Mouse (Mus musculus) liver, embryonic 16.5 days (tissue): ENCODE data around the gene E430018J23Rik. TPM values are rescaled to one million over a fixed set of nuclear protein-coding genes. Genes with fewer than 3 reads are reported as not detected.

ENCODE experiments used
- ATAC-seq: fragments of 200-750 bp; cut with Nextera tagmentation; 2 replicates; pipeline ENCODE4 v1.8.0; 2017; ENCODE audit warnings: low read depth, mild to moderate bottlenecking, moderate number of reproducible peaks, moderate library complexity
- H3K27ac ChIP-seq: fragments of 300-500 bp; sonication (generic); 2 replicates; pipeline ENCODE4 v1.5.1; 2014; ENCODE audit warnings: mild to moderate bottlenecking, low read length
- H3K27me3 ChIP-seq: fragments of 300-500 bp; sonication (generic); 2 replicates; pipeline ENCODE4 v1.6.1; 2014; ENCODE audit warnings: low read depth, low read length, mixed read lengths; ENCODE audit not compliant: control insufficient read depth, insufficient read depth
- H3K36me3 ChIP-seq: fragments of 300-500 bp; sonication (generic); 2 replicates; pipeline ENCODE4 v1.6.1; 2014; ENCODE audit warnings: mild to moderate bottlenecking; ENCODE audit not compliant: control insufficient read depth, insufficient read depth
- H3K4me1 ChIP-seq: fragments of 300-500 bp; sonication (generic); 2 replicates; pipeline ENCODE4 v1.6.1; 2014; ENCODE audit warnings: low read depth, low read length, mixed read lengths; ENCODE audit not compliant: control insufficient read depth
- H3K4me2 ChIP-seq: fragments of 300-500 bp; sonication (generic); 2 replicates; pipeline ENCODE4 v1.6.1; 2014; ENCODE audit warnings: low read depth, low read length, mixed read lengths
- H3K4me3 ChIP-seq: fragments of 300-500 bp; sonication (generic); 2 replicates; pipeline ENCODE4 v1.5.1; 2014; ENCODE audit warnings: low read depth, mild to moderate bottlenecking, low read length
- H3K9ac ChIP-seq: fragments of 300-500 bp; sonication (generic); 2 replicates; pipeline ENCODE4 v1.6.1; 2014; ENCODE audit warnings: low read depth, low read length
- H3K9me3 ChIP-seq: fragments of 300-500 bp; sonication (generic); replicated peaks from 2 replicates; pipeline ENCODE4 v1.6.1; 2016; ENCODE audit warnings: low read length; ENCODE audit not compliant: control insufficient read depth
- WGBS: fragments of 180-500 bp; shearing (Covaris S2); extraction: QIAGEN DNeasy Blood & Tissue Kit; methylation state at CpG from one replicate; pipeline ENCODE4 v1.1.7; 2014; ENCODE audit not compliant: insufficient replicate concordance; 5-methylcytosine and 5-hydroxymethylcytosine counted together
- polyA plus RNA-seq: library from polyadenylated mRNA; unstranded; fragments of >200 nt; fragmentation: Nextera tagmentation; extraction: Ambion mirVana; gene quantifications from 2 replicates; pipeline ENCODE4 v1.2.1, GENCODE M21; 2015

The E430018J23Rik gene
- polyA plus RNA-seq = 1.8 and 1.9 TPM in 2 replicates

DNA sequence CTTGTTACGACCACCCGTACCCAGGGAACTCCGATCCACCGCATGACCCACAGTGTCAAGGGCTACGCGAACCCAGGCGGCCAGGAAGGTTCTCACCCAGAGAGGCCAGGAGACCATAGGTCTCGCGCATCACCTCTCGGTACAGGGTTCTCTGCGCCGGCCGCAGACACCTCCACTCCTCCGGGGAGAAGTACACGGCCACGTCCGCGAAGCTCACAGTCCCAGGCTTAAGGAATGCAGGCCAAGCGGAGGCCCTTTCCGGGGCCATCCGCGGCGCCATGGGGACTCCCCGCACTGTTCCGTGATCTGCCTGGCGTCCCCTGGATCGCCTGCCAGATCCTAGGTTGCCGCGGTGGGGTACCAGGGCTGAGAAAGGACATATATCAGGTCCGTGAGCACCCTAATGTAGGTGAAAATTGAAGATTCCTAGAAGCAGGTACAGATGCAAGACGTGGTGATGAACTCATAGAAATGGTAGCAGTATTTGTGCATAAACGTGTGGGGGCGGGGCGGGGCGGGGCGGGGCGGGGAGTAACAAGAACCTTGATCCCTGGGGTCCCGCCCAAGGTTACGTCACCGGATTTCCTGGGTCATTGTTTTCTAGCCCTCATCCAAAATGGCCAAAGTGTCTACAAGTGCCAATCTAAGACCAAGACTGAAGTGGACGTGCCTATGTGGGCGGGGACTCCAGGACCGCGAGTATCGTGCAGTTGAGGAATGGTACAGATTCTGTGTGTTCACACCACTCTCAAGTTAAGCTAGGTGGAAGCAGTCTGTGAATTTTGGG lies at the start of gene E430018J23Rik:
TSS of gene E430018J23Rik (minus strand) at position 473 of the 787 bp plus-strand sequence.
- peak within 1 kb of the TSS; percentile 70 for H3K4me2 ChIP-seq
- no peaks in the 10 kb centered on the region for H3K27me3 ChIP-seq
- no peaks in the 10 kb centered on the region for H3K9me3 ChIP-seq
- under 1% methylated on average over 45 of the region's 45 CpGs for WGBS
- peak; percentile 92 for ATAC-seq
- peak within 1 kb of the TSS; percentile 75 for H3K9ac ChIP-seq
- H3K4me3 ChIP-seq = peak within 1 kb of the TSS; percentile 76
- H3K36me3 ChIP-seq = no peaks in the 10 kb centered on the region
- H3K4me1 ChIP-seq = peaks cover 10% of the 10 kb centered on the region
- H3K27ac ChIP-seq = peak within 1 kb of the TSS; percentile 83

DNA sequence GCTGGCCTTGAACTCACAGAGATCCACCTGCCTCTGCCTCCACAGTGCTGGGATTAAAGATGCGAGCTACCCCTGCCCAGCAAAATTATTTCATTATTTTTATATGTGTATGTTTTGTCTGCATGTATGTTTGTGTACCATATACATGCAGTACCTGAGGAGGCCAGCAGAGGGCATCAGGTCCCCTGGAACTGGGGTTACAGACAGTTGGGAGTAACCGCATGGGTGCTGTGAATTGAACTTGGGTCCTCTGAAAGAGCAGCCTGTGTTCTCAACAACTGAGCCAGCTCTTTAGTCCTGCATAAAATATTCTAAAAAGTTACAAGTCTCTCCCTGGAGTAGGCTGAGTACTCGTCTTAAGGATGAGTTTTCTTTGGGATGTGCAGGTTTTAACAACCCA lies 44.3 kb upstream of the E430018J23Rik start:
- H3K9ac ChIP-seq = no peak overlapping the region
- no peak overlapping the region for H3K4me3 ChIP-seq
- WGBS = 81% methylated on average over 3 of the region's 3 CpGs
- H3K9me3 ChIP-seq = peaks cover 6% of the 10 kb centered on the region
- ATAC-seq = no peak
- H3K27me3 ChIP-seq = no peaks in the 10 kb centered on the region
- no peaks in the 10 kb centered on the region for H3K4me1 ChIP-seq
- no peak overlapping the region for H3K27ac ChIP-seq
- no peaks in the 10 kb centered on the region for H3K36me3 ChIP-seq
- no peak overlapping the region for H3K4me2 ChIP-seq

- no peak for ATAC-seq
- Histone ChIP-seq H3K9ac (no peak overlapping the region), H3K4me3 (no peak overlapping the region), H3K27me3 (no peaks in the 10 kb centered on the region), H3K4me2 (no peak overlapping the region), H3K27ac (no peak overlapping the region), H3K36me3 (no peaks in the 10 kb centered on the region), H3K4me1 (no peaks in the 10 kb centered on the region), H3K9me3 (peaks cover 6% of the 10 kb centered on the region)
- 59% methylated on average over 4 of the region's 4 CpGs for WGBS
Observed at GRCm38 (mm10) chr7:127435206-127435605, 41.8 kb upstream of the E430018J23Rik start.

DNA sequence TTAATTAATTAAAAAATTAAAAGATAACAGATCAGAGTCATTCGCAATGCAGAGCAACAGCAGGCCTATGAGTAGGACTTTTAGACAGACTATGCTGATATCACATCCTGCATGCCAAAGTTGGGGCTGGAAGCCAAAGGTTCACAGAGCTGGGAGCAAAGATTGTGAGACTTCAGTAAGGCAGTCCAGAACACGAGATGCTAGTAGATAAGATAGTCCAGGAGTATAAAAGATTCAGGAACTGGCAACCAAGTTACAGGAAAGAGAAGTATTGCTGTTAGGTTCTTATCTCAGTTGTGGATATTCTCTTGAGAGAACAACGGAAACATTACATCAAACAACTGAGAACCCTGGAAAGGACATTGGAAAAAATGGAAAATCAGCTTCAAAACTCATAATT lies 32.9 kb upstream of the E430018J23Rik start:
- no peaks in the 10 kb centered on the region; the same call in 1 of the 2 replicates for H3K27me3 ChIP-seq
- H3K9ac ChIP-seq = no peak overlapping the region
- no peaks in the 10 kb centered on the region for H3K36me3 ChIP-seq
- no peak overlapping the region for H3K4me3 ChIP-seq
- WGBS = 38% methylated on average over 3 of the region's 3 CpGs
- no peak for ATAC-seq
- H3K4me1 ChIP-seq = peaks cover 8% of the 10 kb centered on the region
- H3K27ac ChIP-seq = no peak overlapping the region
- H3K4me2 ChIP-seq = no peak overlapping the region
- no peaks in the 10 kb centered on the region for H3K9me3 ChIP-seq

GRCm38 (mm10) chr7:127425911-127426310 lies 32.5 kb upstream of the E430018J23Rik start:
- Histone ChIP-seq H3K36me3 (no peaks in the 10 kb centered on the region), H3K27ac (no peak overlapping the region), H3K9me3 (no peaks in the 10 kb centered on the region), H3K4me3 (no peak overlapping the region), H3K9ac (no peak overlapping the region), H3K4me2 (no peak overlapping the region), H3K4me1 (peaks cover 12% of the 10 kb centered on the region), H3K27me3 (no peaks in the 10 kb centered on the region; the same call in 1 of the 2 replicates)
- ATAC-seq = no peak
- 68% methylated on average over 2 of the region's 2 CpGs for WGBS

GRCm38 (mm10) chr7:127425291-127425690 lies 31.9 kb upstream of the E430018J23Rik start:
- Histone ChIP-seq H3K4me3 (no peak overlapping the region), H3K27me3 (no peaks in the 10 kb centered on the region; the same call in 1 of the 2 replicates), H3K9ac (no peak overlapping the region), H3K4me2 (no peak overlapping the region), H3K4me1 (peaks cover 13% of the 10 kb centered on the region), H3K27ac (no peak overlapping the region), H3K9me3 (no peaks in the 10 kb centered on the region), H3K36me3 (no peaks in the 10 kb centered on the region)
- WGBS = 84% methylated on average over 3 of the region's 3 CpGs
- no peak for ATAC-seq

- Histone ChIP-seq H3K9ac (peak overlapping the region; percentile 86), H3K4me3 (peak overlapping the region; percentile 84), H3K9me3 (no peaks in the 10 kb centered on the region), H3K4me1 (peaks cover 13% of the 10 kb centered on the region), H3K36me3 (peaks cover 3% of the 10 kb centered on the region; the same call in 1 of the 2 replicates), H3K27ac (no peak overlapping the region), H3K4me2 (peak overlapping the region; percentile 72), H3K27me3 (no peaks in the 10 kb centered on the region; the same call in 1 of the 2 replicates)
- 1% methylated on average over 15 of the region's 15 CpGs for WGBS
- ATAC-seq = peak; percentile 57
Observed at GRCm38 (mm10) chr7:127422247-127422646, 28.8 kb upstream of the E430018J23Rik start.

DNA sequence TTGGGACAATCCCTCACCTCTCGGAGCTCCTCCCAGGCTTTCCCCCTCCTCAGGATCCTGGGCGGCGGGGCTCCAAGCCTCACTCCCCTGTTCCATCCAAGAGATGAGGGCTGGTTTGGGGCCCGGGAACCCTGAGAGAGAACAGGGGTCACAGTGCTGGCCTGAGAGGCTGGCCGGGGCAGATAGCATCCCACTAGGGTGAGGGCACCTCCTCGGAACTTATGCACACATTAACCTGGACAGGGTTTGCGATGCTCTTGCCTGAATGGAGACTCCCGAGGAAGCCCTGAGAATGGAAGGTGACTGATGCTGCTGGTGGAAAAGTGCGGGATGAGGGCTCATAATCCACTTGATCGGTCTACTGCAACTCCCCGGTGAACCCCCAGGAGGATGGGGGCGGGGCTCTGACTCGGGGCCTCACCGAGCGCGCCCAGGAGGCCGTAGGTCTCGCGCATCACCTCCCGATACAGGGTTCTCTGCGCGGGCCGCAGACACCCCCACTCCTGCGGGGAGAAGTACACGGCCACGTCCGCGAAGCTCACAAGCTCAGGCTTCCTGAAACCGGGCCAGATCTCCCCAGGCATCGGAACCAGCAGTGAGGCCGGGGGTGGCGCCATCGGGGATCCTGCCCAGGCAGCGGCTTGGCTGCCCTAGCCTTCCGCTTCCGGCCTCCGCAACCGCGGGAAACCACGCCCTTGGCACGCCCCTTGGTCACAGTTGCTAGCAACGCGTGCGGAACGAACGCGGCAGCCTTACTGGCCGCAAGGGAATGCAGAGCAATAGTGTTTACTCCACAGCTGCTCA lies 28.2 kb upstream of the E430018J23Rik start, which contains the start of gene Zfp688:
TSS of gene Zfp688 (minus strand) at position 681 of the 804 bp plus-strand sequence.
- Histone ChIP-seq H3K4me2 (peak within 1 kb of the TSS; percentile 72), H3K9ac (peak within 1 kb of the TSS; percentile 86), H3K9me3 (no peaks in the 10 kb centered on the region), H3K4me1 (peaks cover 13% of the 10 kb centered on the region), H3K27ac (peak within 1 kb of the TSS; percentile 57), H3K4me3 (peak within 1 kb of the TSS; percentile 84), H3K27me3 (no peaks in the 10 kb centered on the region; the same call in 1 of the 2 replicates), H3K36me3 (peaks cover 3% of the 10 kb centered on the region; the same call in 1 of the 2 replicates)
- peak; percentile 94 for ATAC-seq
- 2% methylated on average over 48 of the region's 48 CpGs for WGBS
